Mouse (Mus musculus) olfactory bulb, adult 2 months (tissue): ENCODE measurements around the gene Apopt1.

ENCODE experiments used
- CTCF ChIP-seq: fragments of 200-500 bp; IDR thresholded peaks from 2 replicates; pipeline ENCODE4 v1.5.1; 2012; ENCODE audit warnings: low read depth, mild to moderate bottlenecking, low read length, moderate library complexity; ENCODE audit not compliant: insufficient read depth
- POLR2A ChIP-seq: fragments of 200-500 bp; IDR thresholded peaks from 2 replicates; pipeline ENCODE4 v1.6.1; 2012; ENCODE audit warnings: mild to moderate bottlenecking, low read depth, low read length, moderate library complexity; ENCODE audit not compliant: insufficient read depth

- no peak for TF ChIP-seq CTCF
- no peak for TF ChIP-seq POLR2A
Observed at GRCm38 (mm10) chr12:111779544-111779943, 66.5 kb downstream of the Apopt1 start.
